Mouse (Mus musculus): ENCODE measurements around the gene Nprl2. TPM values are rescaled to one million over a fixed set of nuclear protein-coding genes. Genes with fewer than 3 reads are reported as not detected.

Nprl2 gene
- 1 to 10 TPM; 8.4 to 9.3 TPM for total RNA-seq (2023)

DNA sequence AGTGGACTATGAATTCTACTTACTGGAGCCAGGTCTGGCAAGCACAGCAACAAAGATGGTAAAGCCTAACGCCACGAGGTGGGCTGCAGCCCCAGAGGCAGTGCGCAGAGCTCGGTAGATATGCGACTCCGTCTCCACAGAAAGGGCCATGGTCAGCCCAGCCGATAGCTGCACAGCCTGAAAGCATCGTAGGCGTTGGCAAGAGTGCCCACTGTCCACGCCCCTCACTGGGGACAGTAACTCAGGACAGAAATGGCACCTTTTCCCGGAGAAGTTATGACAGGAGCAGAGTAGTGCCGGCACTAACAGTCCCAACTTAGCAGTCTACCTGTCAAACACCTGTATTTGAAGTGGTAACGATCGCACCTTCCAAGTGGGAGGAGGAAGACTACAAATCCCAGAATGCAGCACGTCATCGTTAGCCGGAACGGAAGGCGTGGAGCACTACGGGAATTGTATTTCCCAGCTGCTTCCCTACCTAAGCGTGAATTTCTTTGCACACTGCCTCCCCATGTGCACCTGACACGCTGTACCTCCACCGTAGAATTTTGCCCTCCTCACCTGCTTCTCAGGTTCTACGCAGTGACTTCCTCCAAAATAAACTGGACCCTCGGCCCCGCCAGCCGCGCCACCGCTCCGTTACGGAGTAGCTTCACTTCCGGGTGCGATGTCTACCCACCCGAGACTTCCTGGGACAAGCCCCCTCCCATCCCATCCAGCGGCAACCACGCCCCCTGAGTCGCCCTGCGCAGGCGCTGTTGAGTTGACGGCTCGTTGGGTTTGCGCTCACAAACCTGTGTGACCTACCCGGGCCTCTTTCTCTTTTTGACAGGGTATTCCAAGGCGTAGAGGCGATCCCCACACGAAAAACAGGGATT, at the start of gene Nprl2, which contains the start of gene Cyb561d2:
Nprl2 (plus strand) TSS at position 753 of the 878 bp plus-strand sequence.
Cyb561d2 (minus strand) TSS at position 720 of the 878 bp plus-strand sequence.

DNA sequence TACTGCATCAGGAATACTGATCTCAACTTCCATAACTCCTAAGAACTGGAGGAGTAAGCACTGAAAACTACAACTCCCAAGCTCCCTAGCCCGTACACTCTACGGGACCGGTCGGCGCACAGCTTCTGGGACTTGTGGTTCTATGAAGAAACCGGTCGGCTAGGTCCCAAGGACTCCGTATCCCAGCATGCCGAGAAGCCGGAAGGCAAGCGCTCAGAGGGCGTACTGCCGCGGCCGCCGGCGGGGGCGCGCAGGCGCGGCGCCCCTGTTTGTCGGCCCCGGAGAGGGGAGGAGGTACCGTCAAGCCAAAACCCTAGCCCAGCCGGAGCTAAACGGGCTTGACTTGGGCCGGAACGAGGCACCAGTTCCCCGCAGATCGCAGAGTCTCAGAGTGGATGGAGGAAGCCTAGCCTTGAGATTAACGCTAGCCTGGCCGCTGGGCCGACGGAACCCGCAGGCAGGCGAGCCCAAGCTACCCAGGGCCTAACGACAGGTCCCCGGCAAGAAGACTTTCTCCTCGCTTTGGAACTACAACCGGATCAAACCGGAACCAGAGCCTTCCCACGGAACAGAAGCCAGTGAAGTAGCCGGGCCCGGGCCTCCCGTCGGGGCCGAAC, 8.1 kb upstream of the Nprl2 start, which contains the start of gene Tmem115:
Tmem115 (plus strand) TSS at position 155 of the 617 bp plus-strand sequence.

DNA sequence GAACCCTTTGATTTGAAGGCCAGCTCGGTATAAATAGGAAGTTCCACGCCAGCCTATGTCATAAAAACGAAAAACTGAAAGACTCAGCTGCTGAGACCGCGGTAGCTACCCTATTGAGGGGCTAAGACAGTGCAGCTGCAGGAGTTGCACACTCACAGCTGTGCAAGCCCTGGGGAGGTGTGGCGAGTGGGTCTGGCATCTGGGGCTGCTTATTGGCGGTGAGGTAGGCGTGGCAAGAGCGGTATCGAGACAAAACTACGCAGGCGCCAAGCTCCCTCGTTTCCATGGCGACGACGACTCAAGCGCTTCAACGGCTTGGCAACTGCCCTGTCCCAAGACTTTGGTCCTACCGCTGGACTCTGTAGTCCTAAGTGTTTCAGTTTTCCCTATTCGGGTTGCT, 5.0 kb downstream of the Nprl2 start, which contains the start of gene Zmynd10:
Zmynd10 (plus strand) TSS at position 273 of the 400 bp plus-strand sequence.

GRCm38 (mm10) chr9:107551117-107551889, 9.3 kb downstream of the Nprl2 start, which contains the start of gene Rassf1:
Rassf1 (plus strand) TSS chr9:107551555.

DNA sequence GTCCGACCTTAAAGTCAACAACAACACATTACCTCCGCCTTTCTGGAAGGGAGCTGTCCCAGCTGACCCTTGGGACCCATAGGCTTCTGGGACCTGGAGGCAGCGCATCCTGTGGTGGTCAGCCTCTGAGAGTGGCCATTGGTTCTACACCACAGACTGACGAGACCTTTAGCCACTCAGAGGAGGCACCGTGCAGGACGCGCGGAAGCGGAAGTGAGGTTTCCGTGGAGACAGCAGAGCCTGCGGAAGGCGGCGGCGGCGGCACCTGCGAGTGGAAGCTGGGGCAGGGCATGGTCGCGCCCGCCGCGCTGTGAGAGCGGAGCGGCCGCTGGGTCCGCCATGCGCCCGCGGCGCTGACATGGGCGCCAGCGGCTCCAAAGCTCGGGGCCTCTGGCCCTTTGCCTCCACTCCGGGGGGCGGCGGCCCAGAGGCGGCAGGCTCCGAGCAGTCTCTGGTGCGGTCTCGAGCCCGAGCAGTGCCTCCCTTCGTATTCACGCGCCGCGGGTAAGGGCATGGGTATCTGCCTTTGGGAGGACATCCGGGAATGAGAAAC, 21.1 kb downstream of the Nprl2 start, which contains the start of gene Tusc2:
Tusc2 (plus strand) TSS at position 227 of the 553 bp plus-strand sequence.

DNA sequence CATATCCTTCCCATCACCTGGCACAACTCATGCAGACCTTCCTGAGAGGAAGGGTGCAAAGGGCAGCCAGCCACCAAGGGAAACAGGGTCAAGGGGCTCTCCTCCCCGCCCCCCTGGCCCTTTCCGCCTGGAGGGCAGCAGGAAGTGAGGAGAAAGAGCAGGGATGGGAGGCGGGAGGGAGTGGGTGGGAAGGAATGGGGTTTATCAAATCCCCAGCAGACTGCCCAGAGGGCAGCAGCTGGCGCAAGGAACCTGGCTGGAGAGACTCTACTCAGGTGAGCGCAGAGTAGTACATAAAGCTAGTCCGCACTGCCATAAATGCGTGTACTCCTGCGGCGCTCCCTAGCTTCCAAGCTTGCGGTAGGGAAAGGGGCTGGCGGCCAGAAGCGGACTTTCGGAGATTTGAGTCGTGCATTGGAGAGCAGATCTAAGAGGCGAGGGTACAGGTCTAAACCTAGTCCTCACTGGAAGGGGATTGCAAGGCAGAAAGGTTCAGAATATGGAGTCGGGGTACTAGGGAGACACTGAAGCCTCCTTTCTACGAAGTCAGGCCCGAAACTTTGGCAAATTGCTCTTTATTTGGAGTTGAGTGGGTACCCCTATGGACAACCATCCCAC, 25.8 kb downstream of the Nprl2 start, which contains the start of gene Hyal2:
Hyal2 (plus strand) TSS at position 244 of the 618 bp plus-strand sequence.

DNA sequence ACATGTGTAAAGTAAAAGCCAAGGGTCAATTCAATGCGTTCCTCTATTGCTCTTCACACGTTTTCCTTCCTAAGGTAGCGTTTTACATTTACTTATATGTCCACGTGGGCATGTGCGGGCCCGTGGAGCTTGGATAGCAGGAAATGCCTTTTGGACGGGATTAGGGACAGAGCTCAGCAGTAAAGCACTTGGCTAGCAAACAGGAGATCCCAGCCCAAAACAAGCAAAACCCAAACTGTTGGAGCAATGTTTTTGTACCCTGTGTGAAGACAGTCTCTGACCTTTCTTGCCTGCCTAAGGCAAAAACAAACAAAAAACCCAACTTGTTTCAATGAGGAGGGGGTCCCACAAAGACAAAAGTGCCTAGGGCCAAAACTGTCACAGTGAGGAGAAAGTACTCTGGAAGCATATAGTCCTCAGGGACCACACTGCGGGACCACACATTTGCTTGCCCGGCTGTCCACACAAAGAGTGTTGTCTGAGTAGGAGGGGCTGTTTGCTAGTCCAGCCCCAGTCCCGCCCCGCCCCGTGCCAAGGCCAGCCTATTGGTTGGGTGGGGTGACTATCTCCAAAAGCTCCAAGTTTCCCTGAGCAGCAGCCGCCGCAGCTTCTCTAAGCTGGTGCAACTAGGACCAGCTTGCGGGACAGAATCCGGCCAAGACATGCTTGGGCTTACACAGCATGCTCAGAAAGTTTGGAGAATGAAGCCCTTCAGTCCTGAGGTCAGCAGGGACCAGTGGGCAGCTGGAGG, 34.5 kb downstream of the Nprl2 start, which contains the start of gene Hyal1:
Hyal1 (plus strand) TSS at position 571 of the 751 bp plus-strand sequence.

DNA sequence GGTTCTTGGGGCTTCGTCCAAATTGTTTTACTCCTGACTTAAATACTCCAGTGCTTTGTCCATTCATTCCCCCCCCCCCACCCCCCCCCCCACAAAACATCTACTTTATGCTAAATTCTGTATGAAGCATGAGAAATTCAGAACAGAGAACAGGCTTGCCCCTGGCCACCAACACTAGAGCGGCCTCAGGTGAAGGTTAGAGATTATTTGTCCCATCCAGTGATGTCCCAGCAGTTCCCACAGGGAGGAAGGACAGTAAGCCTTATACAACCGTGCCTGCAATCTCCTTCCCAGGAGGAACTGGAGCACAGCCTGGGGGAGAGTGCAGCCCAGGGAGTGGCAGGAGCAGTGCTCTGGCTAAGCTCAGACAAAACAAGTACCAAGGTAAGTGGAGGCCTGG, 36.6 kb downstream of the Nprl2 start, which contains the start of gene Naa80:
Naa80 (plus strand) TSS at position 301 of the 400 bp plus-strand sequence.

GRCm38 (mm10) chr9:107580501-107581317, 38.7 kb downstream of the Nprl2 start, which contains the start of gene Hyal3:
Hyal3 (plus strand) TSS chr9:107580818.

GRCm38 (mm10) chr9:107586974-107587832, 45.2 kb downstream of the Nprl2 start, which contains the start of gene Ifrd2:
Ifrd2 (plus strand) TSS chr9:107587642.

Other genes starting within 250 kb of the Nprl2 start
- gene Cish, start 246.2 kb upstream of the Nprl2 start, total RNA-seq (2023): 1 to 10 TPM; 5.0 to 5.4 TPM
- gene Hemk1, start 203.9 kb upstream of the Nprl2 start, total RNA-seq (2023): 1 to 10 TPM; 3.9 to 5.0 TPM
- not detected for gene 6430571L13Rik, start 201.6 kb upstream of the Nprl2 start, total RNA-seq (2023)
- under 1 TPM; 0.09 to 0.62 TPM for gene Cacna2d2, start 142.6 kb upstream of the Nprl2 start, total RNA-seq (2023)
- 10 to 100 TPM; 16.3 to 17.6 TPM for gene Tmem115, start 8.3 kb upstream of the Nprl2 start, total RNA-seq (2023)
- gene Cyb561d2, start within 50 bp of the Nprl2 start, total RNA-seq (2023): 1 to 10 TPM; 6.7 to 7.6 TPM
- under 1 TPM in 1 of 2 experiments, not detected in 1; 0.20 TPM for gene Zmynd10, start 5.1 kb downstream of the Nprl2 start, total RNA-seq (2023)
- gene Rassf1, start 9.3 kb downstream of the Nprl2 start, total RNA-seq (2023): 10 to 100 TPM; 47.3 to 60.9 TPM
- 1 to 10 TPM; 6.4 to 6.9 TPM for gene Tusc2, start 21.0 kb downstream of the Nprl2 start, total RNA-seq (2023)
- 1 to 10 TPM; 2.8 to 4.5 TPM for gene Hyal2, start 25.7 kb downstream of the Nprl2 start, total RNA-seq (2023)
- gene Hyal1, start 34.7 kb downstream of the Nprl2 start, total RNA-seq (2023): 1 to 10 TPM in 1 of 2 experiments, under 1 TPM in 1; 0.49 to 1.3 TPM
- gene Naa80, start 36.7 kb downstream of the Nprl2 start, total RNA-seq (2023): 1 to 10 TPM; 9.0 to 9.1 TPM
- gene Hyal3, start 38.6 kb downstream of the Nprl2 start, total RNA-seq (2023): under 1 TPM; 0.76 to 0.88 TPM
- gene Ifrd2, start 45.4 kb downstream of the Nprl2 start, total RNA-seq (2023): 10 to 100 TPM; 16.5 to 30.6 TPM
- gene Sema3b, start 67.0 kb downstream of the Nprl2 start, total RNA-seq (2023): 1 to 10 TPM in 1 of 2 experiments, under 1 TPM in 1; 0.86 to 1.1 TPM
- gene Gnai2, start 93.1 kb downstream of the Nprl2 start, total RNA-seq (2023): 1,000 to 10,000 TPM; 1,195 to 1,197 TPM
- not detected for gene Slc38a3, start 127.3 kb downstream of the Nprl2 start, total RNA-seq (2023)
- not detected for gene Gnat1, start 137.5 kb downstream of the Nprl2 start, total RNA-seq (2023)
- under 1 TPM in 1 of 2 experiments, not detected in 1; 0.53 TPM for gene Sema3f, start 168.2 kb downstream of the Nprl2 start, total RNA-seq (2023)
- 100 to 1,000 TPM; 165 to 173 TPM for gene Rbm5, start 228.8 kb downstream of the Nprl2 start, total RNA-seq (2023)